ENCODE assay signal across 23 mouse cellular contexts in genomic region chr1:156428434-156428833, GRCm38 (mm10). TPM values are rescaled to one million over a fixed set of nuclear protein-coding genes. Genes with fewer than 3 reads are reported as not detected.
"Had no signal": no experiment of that assay in that cellular context is flagged by ENCODE, and none has a peak within 500 bp of the region (broad histone marks: within the 10 kb centered on the region; RNA-seq: fewer than 3 reads in every experiment).

No protein-coding gene starts in this region.

- H3K9ac ChIP-seq: kidney, embryonic 15.5 days; limb, embryonic 12.5 days; limb, embryonic 15.5 days; liver, embryonic 14.5 days; liver, postnatal 0 days; lung, embryonic 15.5 days; neural tube, embryonic 12.5 days; neural tube, embryonic 15.5 days; stomach, embryonic 15.5 days had no signal

- H3K9me3 ChIP-seq: kidney, embryonic 15.5 days; limb, embryonic 12.5 days; limb, embryonic 15.5 days; lung, embryonic 15.5 days; megakaryocyte, embryonic 14.5 days; neural tube, embryonic 12.5 days; neural tube, embryonic 15.5 days; stomach, embryonic 15.5 days had no signal

- H3K27ac ChIP-seq: kidney, embryonic 15.5 days; limb, embryonic 12.5 days; limb, embryonic 15.5 days; liver, embryonic 14.5 days; lung, embryonic 15.5 days; neural tube, embryonic 12.5 days; neural tube, embryonic 15.5 days; stomach, embryonic 15.5 days had no signal

- ATAC-seq: liver, postnatal 0 days had no signal

- H3K4me2 ChIP-seq: kidney, embryonic 15.5 days; limb, embryonic 12.5 days; limb, embryonic 15.5 days; liver, embryonic 11.5 days; lung, embryonic 15.5 days; midbrain, embryonic 11.5 days; neural tube, embryonic 12.5 days; neural tube, embryonic 15.5 days; stomach, embryonic 15.5 days had no signal

- H3K27me3 ChIP-seq: kidney, embryonic 15.5 days; limb, embryonic 12.5 days; limb, embryonic 15.5 days; lung, embryonic 15.5 days; megakaryocyte, embryonic 14.5 days; neural tube, embryonic 12.5 days; neural tube, embryonic 15.5 days; stomach, embryonic 15.5 days had no signal

- DNase-seq: kidney, adult 11 months; kidney, adult 8-10 months; kidney, postnatal 10 days; kidney, postnatal 36 days; layer of hippocampus, adult 9-11 months; left cerebral cortex, postnatal 4 days; liver, postnatal 0 days; lung, postnatal 10 days; lung, postnatal 36 days; midbrain, embryonic 14.5 days; spleen, adult 18-20 months; thymus, postnatal 25 days had no signal

- H3K4me3 ChIP-seq: kidney, embryonic 15.5 days; limb, embryonic 12.5 days; limb, embryonic 15.5 days; lung, embryonic 15.5 days; megakaryocyte, embryonic 14.5 days; neural tube, embryonic 12.5 days; neural tube, embryonic 15.5 days; stomach, embryonic 15.5 days had no signal

- H3K4me1 ChIP-seq: kidney, embryonic 15.5 days; limb, embryonic 12.5 days; limb, embryonic 15.5 days; lung, embryonic 15.5 days; neural tube, embryonic 15.5 days; stomach, embryonic 15.5 days had no signal

RNA-seq across cellular contexts. Expression of gene Axdnd1, which starts 7.5 kb away (rescaled TPM):
- polyA plus RNA-seq: liver, postnatal 0 days; neural tube, embryonic 12.5 days; neural tube, embryonic 15.5 days had no signal
